Mouse (Mus musculus): Measurements from ENCODE around the gene Zmynd8.

- TF ChIP-seq POLR2A (IDR thresholded peaks at IDR 0.05; ENCODE audit: low read depth, low read length) (no peak), CTCF (IDR thresholded peaks at IDR 0.05; ENCODE audit: borderline replicate concordance, insufficient read depth, low read length) (no peak)
These were observed 28.9 kb upstream of the Zmynd8 start for GRCm38 (mm10) chr2:165927705-165928104.

All from embryonic fibroblast, embryonic 13.5 days (primary cell).